Mouse (Mus musculus) CH12.LX (cell line): ENCODE results near the gene Bend3. TPM values are rescaled to one million over a fixed set of nuclear protein-coding genes. Genes with fewer than 3 reads are reported as not detected.
A peak's percentile ranks its signal among the peaks of the same experiment; 100 is the strongest.

ENCODE experiments used
- DNase-seq: peaks from one replicate; pipeline ENCODE4 v3.0.0-alpha.2; 2013; ENCODE audit errors: extremely low read depth
- H3K27ac ChIP-seq: 2 replicates; pipeline ENCODE4 v1.5.1; 2012; ENCODE audit warnings: low read depth, mild to moderate bottlenecking, control low read depth, moderate library complexity; ENCODE audit not compliant: insufficient read depth
- H3K27me3 ChIP-seq: replicated peaks from 2 replicates; pipeline ENCODE3; 2012; ENCODE audit warnings: inconsistent platforms
- H3K36me3 ChIP-seq, 2 experiments: replicated peaks in 1 of 2; 2 replicates each; pipeline versions ENCODE3 to v1.6.1; 2012; ENCODE audit warnings: inconsistent platforms in 1 of 2, low read length in 1 of 2, mild to moderate bottlenecking in 1 of 2, mixed read lengths in 1 of 2, moderate library complexity in 1 of 2; ENCODE audit not compliant: control insufficient read depth in 1 of 2, insufficient read depth in 1 of 2
- H3K4me1 ChIP-seq, 2 experiments: 2 replicates each; pipeline ENCODE4 v1.6.1; 2012; ENCODE audit warnings: inconsistent platforms in 1 of 2, moderate library complexity in 1 of 2; ENCODE audit not compliant: insufficient read depth in 2 of 2, control insufficient read depth in 1 of 2
- H3K4me2 ChIP-seq: 2 replicates; pipeline ENCODE4 v1.6.1; 2012; ENCODE audit warnings: low read depth, mild to moderate bottlenecking, control low read depth; ENCODE audit not compliant: poor library complexity, insufficient read depth, severe bottlenecking
- H3K4me3 ChIP-seq, 3 experiments: fragments of 150-350 bp in 1 of 3; sonication (generic) in 1 of 3; replicated peaks in 1 of 3; 2 replicates each; pipeline versions ENCODE3 to v1.5.1; 2011 to 2012; ENCODE audit warnings: low read depth in 2 of 3, low read length in 2 of 3, mild to moderate bottlenecking in 2 of 3, moderate library complexity in 2 of 3, control low read depth in 1 of 3, improper control_type of control experiment in 1 of 3, inconsistent platforms in 1 of 3, mixed read lengths in 1 of 3; ENCODE audit not compliant: poor library complexity in 1 of 3
- H3K79me2 ChIP-seq: replicated peaks from 2 replicates; pipeline ENCODE4 v1.6.1; 2012; ENCODE audit warnings: mild to moderate bottlenecking, moderate library complexity; ENCODE audit not compliant: control insufficient read depth, poor library complexity, insufficient read depth, severe bottlenecking; ENCODE audit errors: extremely low read depth
- H3K9ac ChIP-seq: 2 replicates; pipeline ENCODE4 v1.6.1; 2012; ENCODE audit warnings: low read depth, mild to moderate bottlenecking, control low read depth, moderate library complexity; ENCODE audit not compliant: insufficient read depth
- H3K9me3 ChIP-seq: replicated peaks from 2 replicates; pipeline ENCODE3; 2012; ENCODE audit warnings: low read length, inconsistent platforms, mixed read lengths
- BHLHE40 ChIP-seq: IDR thresholded peaks from 2 replicates; pipeline ENCODE4 v1.6.1; 2011; ENCODE audit warnings: mild to moderate bottlenecking, low read depth, low read length, improper control_type of control experiment
- CHD1 ChIP-seq: IDR thresholded peaks from 2 replicates; pipeline ENCODE4 v1.6.1; 2012; ENCODE audit warnings: low read depth, low read length, improper control_type of control experiment, inconsistent platforms
- CHD2 ChIP-seq: IDR thresholded peaks from 2 replicates; pipeline ENCODE4 v1.6.1; 2011; ENCODE audit warnings: low read length, improper control_type of control experiment
- CTCF ChIP-seq, 2 experiments: IDR thresholded peaks in 1 of 2; conservative IDR thresholded peaks in 1 of 2; 2 replicates each; pipeline ENCODE4 v1.5.1; 2011 to 2012; ENCODE audit warnings: low read depth in 2 of 2, low read length in 2 of 2, improper control_type of control experiment in 1 of 2, inconsistent platforms in 1 of 2, mild to moderate bottlenecking in 1 of 2, moderate library complexity in 1 of 2
- EP300 ChIP-seq: IDR thresholded peaks from 2 replicates; pipeline ENCODE4 v1.6.1; 2011; ENCODE audit warnings: low read length, improper control_type of control experiment
- ETS1 ChIP-seq: conservative IDR thresholded peaks from 2 replicates; pipeline ENCODE4 v1.6.1; 2012; ENCODE audit warnings: low read depth, mild to moderate bottlenecking, inconsistent platforms, low read length, improper control_type of control experiment, moderate library complexity
- GABPA ChIP-seq: IDR thresholded peaks from 2 replicates; pipeline ENCODE4 v1.6.1; 2012; ENCODE audit warnings: low read depth, low read length, improper control_type of control experiment, inconsistent platforms; ENCODE audit not compliant: insufficient replicate concordance
- IRF4 ChIP-seq: IDR thresholded peaks from 2 replicates; pipeline ENCODE4 v1.6.1; 2014; ENCODE audit warnings: low read depth, mild to moderate bottlenecking, inconsistent platforms, low read length, improper control_type of control experiment
- JUN ChIP-seq: IDR thresholded peaks from 2 replicates; pipeline ENCODE4 v1.6.1; 2011; ENCODE audit warnings: low read depth, mild to moderate bottlenecking, low read length, improper control_type of control experiment, moderate library complexity; ENCODE audit not compliant: insufficient read depth
- JUND ChIP-seq: conservative IDR thresholded peaks from 2 replicates; pipeline ENCODE4 v1.6.1; 2011; ENCODE audit warnings: low read depth, low read length, improper control_type of control experiment
- MAX ChIP-seq: IDR thresholded peaks from 2 replicates; pipeline ENCODE4 v1.6.1; 2011; ENCODE audit warnings: low read length, improper control_type of control experiment
- MAZ ChIP-seq: IDR thresholded peaks from 2 replicates; pipeline ENCODE4 v1.6.1; 2012; ENCODE audit warnings: low read depth, mild to moderate bottlenecking, inconsistent platforms, low read length, improper control_type of control experiment, moderate library complexity
- MXI1 ChIP-seq: IDR thresholded peaks from 2 replicates; pipeline ENCODE4 v1.6.1; 2011; ENCODE audit warnings: mild to moderate bottlenecking, low read depth, low read length, improper control_type of control experiment
- MYC ChIP-seq: IDR thresholded peaks from 2 replicates; pipeline ENCODE4 v1.6.1; 2011; ENCODE audit warnings: low read depth, mild to moderate bottlenecking, improper control_type of control experiment, low read length
- NRF1 ChIP-seq: IDR thresholded peaks from 2 replicates; pipeline ENCODE4 v1.6.1; 2014; ENCODE audit warnings: low read depth, mild to moderate bottlenecking, inconsistent platforms, low read length, improper control_type of control experiment, moderate library complexity
- POLR2AphosphoS2 ChIP-seq: IDR thresholded peaks from 2 replicates; pipeline ENCODE4 v1.6.1; 2011; ENCODE audit warnings: low read depth, low read length, improper control_type of control experiment
- RAD21 ChIP-seq: IDR thresholded peaks from 2 replicates; pipeline ENCODE4 v1.6.1; 2011; ENCODE audit warnings: low read depth, mild to moderate bottlenecking, low read length, improper control_type of control experiment, moderate library complexity
- RCOR1 ChIP-seq: conservative IDR thresholded peaks from 2 replicates; pipeline ENCODE4 v1.6.1; 2012; ENCODE audit warnings: low read depth, mild to moderate bottlenecking, inconsistent platforms, low read length, improper control_type of control experiment
- SIN3A ChIP-seq: IDR thresholded peaks from 2 replicates; pipeline ENCODE4 v1.6.1; 2012; ENCODE audit warnings: low read length, improper control_type of control experiment, inconsistent platforms
- SMC3 ChIP-seq: IDR thresholded peaks from 2 replicates; pipeline ENCODE4 v1.6.1; 2011; ENCODE audit warnings: low read depth, low read length, improper control_type of control experiment
- TBP ChIP-seq: conservative IDR thresholded peaks from 2 replicates; pipeline ENCODE4 v1.6.1; 2011; ENCODE audit warnings: low read depth, low read length, improper control_type of control experiment
- TCF12 ChIP-seq: IDR thresholded peaks from 2 replicates; pipeline ENCODE4 v1.6.1; 2014; ENCODE audit warnings: low read depth, mild to moderate bottlenecking, inconsistent platforms, low read length, improper control_type of control experiment
- UBTF ChIP-seq: IDR thresholded peaks from 2 replicates; pipeline ENCODE4 v1.6.1; 2012; ENCODE audit warnings: low read depth, mild to moderate bottlenecking, inconsistent platforms, low read length, improper control_type of control experiment, moderate library complexity
- ZC3H11A ChIP-seq: IDR thresholded peaks from 2 replicates; pipeline ENCODE4 v1.6.1; 2012; ENCODE audit warnings: low read depth, mild to moderate bottlenecking, inconsistent platforms, low read length, improper control_type of control experiment
- ZKSCAN1 ChIP-seq: IDR thresholded peaks from 2 replicates; pipeline ENCODE4 v1.6.1; 2012; ENCODE audit warnings: low read depth, inconsistent platforms, low read length, improper control_type of control experiment, borderline replicate concordance
- ZNF384 ChIP-seq: IDR thresholded peaks from 2 replicates; pipeline ENCODE4 v1.6.1; 2012; ENCODE audit warnings: low read depth, low read length, improper control_type of control experiment, inconsistent platforms
- dilution Hi-C: fragments of 300-500 bp; cut with MboI; formaldehyde crosslinking; loops from 2 replicates; pipeline ENCODE4 v1.14.3; 2020; ENCODE audit warnings: low sequenced_read_pairs; ENCODE audit not compliant: extremely low pct_unique_long_range_greater_than_20kb, extremely low pct_ligation_motif_present
- in situ Hi-C: fragments of 300-500 bp; cut with MboI; formaldehyde crosslinking; loops from 3 replicates; pipeline ENCODE4 v1.14.3; 2019; ENCODE audit warnings: low sequenced_read_pairs, low pct_ligation_motif_present, low pct_unique_long_range_greater_than_20kb, mixed read lengths
- polyA plus RNA-seq: library from polyadenylated mRNA; unstranded; fragments of >175 nt; gene quantifications from 2 replicates; pipeline ENCODE4 v1.2.1, GENCODE M21; 2012; ENCODE audit warnings: low read depth; ENCODE audit not compliant: insufficient read length
- total RNA-seq, 2 experiments: library from RNA; depleted of rRNA; stranded (reverse); fragments of 300-350 nt in 1 of 2; fragments of >200 nt in 1 of 2; gene quantifications; 2 replicates each; pipeline ENCODE4 v1.2.3; 2012 to 2014

Bend3 gene
- total and polyA plus RNA-seq, 3 experiments = 7.4 to 18.9 (median 8.7) TPM

GRCm38 (mm10) chr10:43468293-43468692 is 10.3 kb upstream of the Bend3 start:
- Histone ChIP-seq H3K9me3 (no peaks in the 10 kb centered on the region), H3K27me3 (no peaks in the 10 kb centered on the region), H3K9ac (peak overlapping the region; percentile 82), H3K4me2 (peak overlapping the region; percentile 87), H3K4me3 (peak overlapping the region; percentile 62 to 87 (median 64)), H3K4me1 (peaks cover 14 to 26% of the 10 kb centered on the region in 2 experiments), H3K27ac (no peak overlapping the region; the same call in 1 of the 2 replicates), H3K36me3 (no peaks in the 10 kb centered on the region), H3K79me2 (no peaks in the 10 kb centered on the region)
- in situ Hi-C loops = no loop called here
- no peak for DNase-seq
- dilution Hi-C loops = no loop called here
- 0 out of 2 replicates have a peak, but pooled peaks have one; percentile 17 for TF ChIP-seq RCOR1
- no peak for TF ChIP-seq MAX
- TF ChIP-seq JUND = peak; percentile 49
- no peak for TF ChIP-seq RAD21
- TF ChIP-seq MYC = 0 out of 2 replicates have a peak, but pooled peaks have one; percentile 43
- TF ChIP-seq TBP = no peak
- no peak for TF ChIP-seq JUN
- no peak for TF ChIP-seq ZKSCAN1
- TF ChIP-seq BHLHE40 = no peak
- TF ChIP-seq MAZ = no peak
- no peak for TF ChIP-seq SIN3A
- TF ChIP-seq POLR2AphosphoS2 = no peak
- 0 out of 2 replicates have a peak, but pooled peaks have one; percentile 48 for TF ChIP-seq TCF12
- peak; percentile 45; the same call in 1 of the 2 replicates for TF ChIP-seq EP300
- peak; percentile 59 for TF ChIP-seq IRF4
- no peak for TF ChIP-seq NRF1

DNA sequence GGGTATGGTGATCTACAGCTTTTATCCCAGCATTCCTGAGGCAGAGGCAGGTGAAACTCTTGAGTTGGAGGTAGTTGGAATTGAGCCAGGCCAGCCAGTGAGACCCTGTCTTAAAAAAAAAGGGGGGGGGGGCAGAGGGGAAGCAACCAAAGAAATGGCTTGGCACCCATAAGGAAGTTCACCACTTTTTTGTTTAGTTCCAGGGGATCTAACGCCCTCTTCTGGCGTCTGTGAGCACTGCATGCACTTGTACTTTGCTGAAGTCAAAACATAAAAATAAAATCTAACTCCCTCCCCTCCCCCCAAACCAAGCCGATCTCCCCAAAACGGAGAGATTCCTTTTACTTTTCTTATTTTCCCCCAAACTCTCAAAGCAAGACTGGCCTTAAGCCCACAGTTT is 3.3 kb upstream of the Bend3 start:
- Histone ChIP-seq H3K27ac (no peak overlapping the region), H3K36me3 (no peaks in the 10 kb centered on the region), H3K9me3 (no peaks in the 10 kb centered on the region), H3K4me3 (no peak overlapping the region), H3K27me3 (no peaks in the 10 kb centered on the region), H3K4me2 (no peak overlapping the region; the same call in 1 of the 2 replicates), H3K79me2 (0 out of 2 replicates have a peak, but pooled peaks cover 5% of the 10 kb centered on the region), H3K4me1 (peaks cover 2 to 19% of the 10 kb centered on the region in 2 experiments; a peak in 3 of 4 replicates), H3K9ac (no peak overlapping the region)
- peak; percentile 66 for DNase-seq
- in situ Hi-C loops (no loop called here), dilution Hi-C loops (no loop called here)
- TF ChIP-seq MYC (no peak), TBP (no peak), POLR2AphosphoS2 (no peak), ETS1 (no peak), ZNF384 (peak; percentile 65; the same call in 1 of the 2 replicates), MXI1 (no peak), JUND (no peak), SMC3 (peak; percentile 57), MAZ (no peak), ZC3H11A (no peak), CHD2 (0 out of 2 replicates have a peak, but pooled peaks have one; percentile 29), NRF1 (no peak), CTCF (conservative IDR thresholded peaks at IDR 0.05 in 1 of 2, IDR thresholded peaks at IDR 0.05 in 1 of 2; ENCODE audit: low read depth in 2 of 2, low read length in 2 of 2) (peak; percentile 40 to 68; a peak in 3 of 4 replicates), IRF4 (no peak), ZKSCAN1 (no peak), BHLHE40 (no peak), MAX (no peak), RAD21 (peak; percentile 65), CHD1 (no peak), GABPA (no peak), UBTF (no peak), TCF12 (no peak), JUN (no peak)
